Mouse (Mus musculus): ENCODE measurements around the gene Zfp273. TPM values are rescaled to one million over a fixed set of nuclear protein-coding genes. Genes with fewer than 3 reads are reported as not detected.
"Not testable (repeated sequence)": the region's sequence is repeated elsewhere in the genome, so short reads cannot be mapped to it uniquely, and the experiment has no call there.

Gene Zfp273
- total RNA-seq, 1 experiment from 2014 or later: 3.4 TPM

DNA sequence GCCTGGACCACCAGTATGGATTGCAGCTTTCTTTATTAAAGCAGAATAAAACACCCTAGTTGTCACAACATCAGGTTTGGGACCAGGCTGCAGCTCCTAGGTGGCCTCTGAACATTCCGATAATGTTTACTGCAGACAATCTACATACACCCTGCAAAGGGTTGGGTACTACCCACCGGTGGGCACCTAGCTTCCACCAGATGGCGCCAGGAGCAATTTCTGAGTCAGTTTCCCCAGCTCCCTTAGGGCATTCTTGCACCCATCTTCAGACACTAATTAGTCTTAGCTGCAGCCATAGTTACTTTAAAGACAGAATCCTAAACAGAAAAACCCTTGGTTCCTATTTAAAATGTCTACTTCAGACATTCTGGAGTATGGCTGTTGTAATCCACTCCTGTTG lies 54.4 kb downstream of the Zfp273 start:
- DNase-seq: peak; percentile 24

DNA sequence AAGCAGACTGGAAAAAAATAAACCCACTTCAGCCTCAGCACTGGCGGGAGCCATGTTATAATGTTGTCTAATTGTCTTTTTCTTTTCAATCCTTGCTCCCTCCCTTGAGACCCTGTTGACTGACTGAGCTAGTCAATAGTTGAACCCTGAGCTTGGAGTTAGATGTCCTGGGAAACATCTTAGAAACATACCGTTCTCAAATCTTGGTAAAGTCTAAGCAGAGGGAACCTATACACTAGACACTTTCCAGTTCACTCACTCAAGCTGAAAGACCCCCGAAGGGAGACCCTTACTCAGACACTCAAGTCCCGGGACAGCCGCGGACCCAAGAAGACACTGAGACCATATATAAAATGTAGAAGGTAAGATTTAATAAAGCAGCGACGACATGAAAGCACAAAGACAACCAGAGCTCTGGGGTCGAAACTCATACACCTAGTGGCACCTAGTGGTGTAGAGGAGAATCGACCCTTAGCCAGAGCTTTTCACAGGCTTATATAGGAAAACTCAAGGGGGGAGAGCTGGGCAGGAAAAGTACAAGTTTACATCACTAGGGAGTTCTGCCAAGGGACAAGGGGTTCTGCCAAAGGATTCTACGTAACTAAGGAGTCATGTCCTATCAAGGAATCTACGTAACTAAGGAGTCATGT lies 62.6 kb downstream of the Zfp273 start:
- DNase-seq: not testable (repeated sequence)

Other genes starting within 250 kb of the Zfp273 start
- 6.3 and 6.6 TPM in 2 replicates for gene Zfp729b, start 204.0 kb upstream of the Zfp273 start, total RNA-seq (2021)
- 1.3 and 2.3 TPM in 2 replicates for gene Gm49345, start 176.0 kb upstream of the Zfp273 start, total RNA-seq (2021)
- gene Zfp729a, start 175.9 kb upstream of the Zfp273 start, total RNA-seq (2021): 6.0 and 6.9 TPM in 2 replicates
- 8.4 and 11.7 TPM in 2 replicates for gene Zfp738, start 126.7 kb upstream of the Zfp273 start, total RNA-seq (2021)
- 8.1 and 14.6 TPM in 2 replicates for gene Zfp65, start 84.6 kb upstream of the Zfp273 start, total RNA-seq (2021)
- gene Zfp85, start 58.5 kb upstream of the Zfp273 start, total RNA-seq (2021): 4.0 and 4.8 TPM in 2 replicates
- 2.3 and 2.9 TPM in 2 replicates for gene Zfp493, start 34.0 kb upstream of the Zfp273 start, total RNA-seq (2021)
- gene Gm10037, start 17.4 kb downstream of the Zfp273 start, total RNA-seq (2021): 1.5 and 2.7 TPM in 2 replicates
- gene BC048507, start 49.6 kb downstream of the Zfp273 start, total RNA-seq (2021): not detected in 2 replicates